Comparison of ENCODE assay signal across 12 mouse cellular contexts in genomic region chr1:132261058-132261457, GRCm38 (mm10). TPM values are rescaled to one million over a fixed set of nuclear protein-coding genes. Genes with fewer than 3 reads are reported as not detected.
DNase-seq lines count a peak whose midpoint lies in the region; ATAC-seq and TF ChIP-seq lines count a peak whose summit lies in the region.
"Had no signal": no experiment of that assay in that cellular context is flagged by ENCODE, and none has a peak within 500 bp of the region (broad histone marks: within the 10 kb centered on the region; RNA-seq: fewer than 3 reads in every experiment).

No protein-coding gene starts in this region.

- peak; percentile 6; the same call in 1 of the 2 replicates for TF ChIP-seq CTCF in bone marrow, adult 2 months (IDR thresholded peaks at IDR 0.05; ENCODE audit: control insufficient read depth, insufficient read depth, low read length)

- WGBS in limb, embryonic 11.5 days, result 73% methylated on average over 5 of the region's 5 CpGs
- 71% methylated on average over 5 of the region's 5 CpGs for WGBS in limb, embryonic 10.5 days
- 58% methylated on average over 5 of the region's 5 CpGs for WGBS in bone marrow, adult 2 months
- WGBS in neural tube, embryonic 15.5 days, result 78% methylated on average over 5 of the region's 5 CpGs

- H3K27me3 ChIP-seq in limb, embryonic 11.5 days (ENCODE audit: control insufficient read depth, insufficient read depth, low read length), result no peaks in the 10 kb centered on the region
- H3K27me3 ChIP-seq in limb, embryonic 10.5 days (ENCODE audit: low read depth, poor library complexity, severe bottlenecking), result no peaks in the 10 kb centered on the region
- no peaks in the 10 kb centered on the region for H3K27me3 ChIP-seq in neural tube, embryonic 15.5 days (replicated peaks)
- H3K27me3 ChIP-seq: embryonic facial prominence, embryonic 15.5 days; intestine, embryonic 15.5 days; limb, embryonic 12.5 days; midbrain, embryonic 15.5 days had no signal

- no peaks in the 10 kb centered on the region for H3K9me3 ChIP-seq in limb, embryonic 11.5 days (ENCODE audit: control insufficient read depth, low read length)
- no peaks in the 10 kb centered on the region for H3K9me3 ChIP-seq in limb, embryonic 10.5 days (replicated peaks)
- no peaks in the 10 kb centered on the region for H3K9me3 ChIP-seq in ES-E14 (ENCODE audit: control insufficient read depth, insufficient read depth, low read depth, low read length)
- no peaks in the 10 kb centered on the region for H3K9me3 ChIP-seq in neural tube, embryonic 15.5 days (replicated peaks)
- H3K9me3 ChIP-seq: embryonic facial prominence, embryonic 15.5 days; intestine, embryonic 15.5 days; limb, embryonic 12.5 days; midbrain, embryonic 15.5 days had no signal

- DNase-seq in limb, embryonic 11.5 days (ENCODE audit: low spot score), result peak; percentile 38
- no peak for DNase-seq in limb, embryonic 10.5 days (ENCODE audit: low spot score)
- DNase-seq in ES-E14 (ENCODE audit: low read depth, low spot score), result peak; percentile 84
- DNase-seq in adrenal gland, postnatal 10 days, result no peak

- no peak overlapping the region for H3K4me2 ChIP-seq in limb, embryonic 11.5 days (ENCODE audit: low read depth, severe bottlenecking)
- no peak overlapping the region for H3K4me2 ChIP-seq in neural tube, embryonic 15.5 days
- H3K4me2 ChIP-seq: embryonic facial prominence, embryonic 15.5 days; intestine, embryonic 15.5 days; limb, embryonic 12.5 days; midbrain, embryonic 15.5 days had no signal

- H3K4me1 ChIP-seq in limb, embryonic 11.5 days (ENCODE audit: control insufficient read depth, insufficient read depth, low read length), result peaks cover 6% of the 10 kb centered on the region; the same call in 1 of the 2 replicates
- H3K4me1 ChIP-seq in limb, embryonic 10.5 days, result peaks cover 11% of the 10 kb centered on the region
- peaks cover 10 to 19% of the 10 kb centered on the region in 2 experiments for H3K4me1 ChIP-seq in ES-E14 (ENCODE audit: control insufficient read depth in 2 of 2, insufficient read depth in 2 of 2, low read length in 2 of 2, poor library complexity in 1 of 2)
- H3K4me1 ChIP-seq in bone marrow, adult 2 months (ENCODE audit: control insufficient read depth, insufficient read depth, low read length), result no peaks in the 10 kb centered on the region
- H3K4me1 ChIP-seq in neural tube, embryonic 15.5 days, result no peaks in the 10 kb centered on the region
- H3K4me1 ChIP-seq: intestine, embryonic 15.5 days; midbrain, embryonic 15.5 days had no signal

- no peak for TF ChIP-seq POLR2A in bone marrow, adult 2 months (IDR thresholded peaks at IDR 0.05; ENCODE audit: borderline replicate concordance, control insufficient read depth, low read depth, low read length)

- H3K9ac ChIP-seq in limb, embryonic 11.5 days (ENCODE audit: low read length), result no peak overlapping the region
- no peak overlapping the region for H3K9ac ChIP-seq in ES-E14 (ENCODE audit: insufficient read depth, low read depth, low read length, poor library complexity, severe bottlenecking)
- H3K9ac ChIP-seq in neural tube, embryonic 15.5 days (replicated peaks), result no peak overlapping the region
- H3K9ac ChIP-seq: embryonic facial prominence, embryonic 15.5 days; intestine, embryonic 15.5 days; limb, embryonic 12.5 days; midbrain, embryonic 15.5 days had no signal

- no peak overlapping the region for H3K27ac ChIP-seq in limb, embryonic 11.5 days (replicated peaks; ENCODE audit: low read depth, low read length)
- H3K27ac ChIP-seq in limb, embryonic 10.5 days, result no peak overlapping the region
- H3K27ac ChIP-seq in ES-E14 (ENCODE audit: insufficient read depth, low read depth, low read length, poor library complexity, severe bottlenecking), result no peak overlapping the region
- H3K27ac ChIP-seq in bone marrow, adult 2 months (ENCODE audit: control insufficient read depth, insufficient read depth, low read depth, low read length, poor library complexity), result no peak overlapping the region; the same call in 1 of the 2 replicates
- H3K27ac ChIP-seq in neural tube, embryonic 15.5 days (replicated peaks), result no peak overlapping the region
- H3K27ac ChIP-seq: embryonic facial prominence, embryonic 15.5 days; intestine, embryonic 15.5 days; limb, embryonic 12.5 days; midbrain, embryonic 15.5 days had no signal

- H3K36me3 ChIP-seq in limb, embryonic 11.5 days (ENCODE audit: control insufficient read depth, insufficient read depth, low read length), result no peaks in the 10 kb centered on the region
- H3K36me3 ChIP-seq in limb, embryonic 10.5 days, result no peaks in the 10 kb centered on the region
- no peaks in the 10 kb centered on the region for H3K36me3 ChIP-seq in ES-E14 (ENCODE audit: control insufficient read depth, insufficient read depth, low read length, poor library complexity, severe bottlenecking)
- peaks cover 10% of the 10 kb centered on the region for H3K36me3 ChIP-seq in neural tube, embryonic 15.5 days
- H3K36me3 ChIP-seq: embryonic facial prominence, embryonic 15.5 days; intestine, embryonic 15.5 days; limb, embryonic 12.5 days; midbrain, embryonic 15.5 days had no signal

- no peak overlapping the region for H3K4me3 ChIP-seq in limb, embryonic 11.5 days (ENCODE audit: low read depth, low read length)
- H3K4me3 ChIP-seq in limb, embryonic 10.5 days, result no peak overlapping the region
- no peak overlapping the region for H3K4me3 ChIP-seq in ES-E14 (ENCODE audit: insufficient read depth in 1 of 2, low read depth in 1 of 2, low read length in 2 of 2, poor library complexity in 1 of 2, severe bottlenecking in 1 of 2)
- H3K4me3 ChIP-seq in bone marrow, adult 2 months (replicated peaks; ENCODE audit: control insufficient read depth, low read depth, low read length), result no peak overlapping the region
- no peak overlapping the region for H3K4me3 ChIP-seq in neural tube, embryonic 15.5 days (replicated peaks)
- H3K4me3 ChIP-seq: embryonic facial prominence, embryonic 15.5 days; intestine, embryonic 15.5 days; limb, embryonic 12.5 days; midbrain, embryonic 15.5 days had no signal

- ATAC-seq in limb, embryonic 11.5 days (ENCODE audit: insufficient number of reproducible peaks, low FRiP score, low TSS enrichment, low read depth), result no peak
- ATAC-seq in megakaryocyte progenitor cell, adult 5-6 weeks (replicated peaks; ENCODE audit: poor library complexity), result peak; percentile 70
- no peak for ATAC-seq in neural tube, embryonic 15.5 days (ENCODE audit: low FRiP score)
- ATAC-seq: intestine, embryonic 15.5 days; midbrain, embryonic 15.5 days had no signal

- in situ Hi-C loops in ES-E14 (cut with MboI; ENCODE audit: low sequenced_read_pairs in 2 of 2, unreplicated experiment in 2 of 2), result no loop called here

TF ChIP-seq in ES-E14, 5 proteins besides CTCF, POLR2A, EP300 and RAD21:
- TF ChIP-seq ZC3H11A (IDR thresholded peaks at IDR 0.05; ENCODE audit: borderline replicate concordance, low read depth, low read length), result peak; percentile 39; the same call in 1 of the 2 replicates
- TF ChIP-seq MAFK (IDR thresholded peaks at IDR 0.05; ENCODE audit: insufficient read depth, low read depth, low read length), result no peak

RNA-seq across cellular contexts. Expression of gene Gm10188, which starts 31.5 kb away (rescaled TPM):
- not detected in 2 replicates for polyA plus RNA-seq in limb, embryonic 11.5 days (2014; fragmentation: Nextera tagmentation; extraction: Ambion mirVana)
- not detected in 2 replicates for polyA plus RNA-seq in limb, embryonic 10.5 days (2016; fragmentation: Nextera tagmentation; extraction: Ambion mirVana)
- 0.37 TPM in 1 of 2 replicates, not detected in the other for total RNA-seq in ES-E14 (2012; rRNA removed)
- polyA plus RNA-seq in bone marrow, adult 2 months (2011; ENCODE audit: insufficient read depth, insufficient read length, low replicate concordance, missing spikeins), result not detected in 2 replicates
- total RNA-seq in megakaryocyte progenitor cell, adult 5-6 weeks (2015), result not detected in 2 replicates
- not detected in 2 replicates for total RNA-seq in megakaryocyte progenitor cell, adult 5-6 weeks (2017)
- not detected for total RNA-seq in adrenal gland, postnatal 10 days (2021)
- 0.50 and 0.59 TPM in 2 replicates for polyA plus RNA-seq in neural tube, embryonic 15.5 days (2015; fragmentation: Nextera tagmentation; extraction: Ambion mirVana)
- total RNA-seq: gastrocnemius, postnatal 4 days had no signal
- polyA plus RNA-seq: embryonic facial prominence, embryonic 15.5 days; intestine, embryonic 15.5 days; limb, embryonic 12.5 days had no signal

RNA-seq across cellular contexts. Expression of gene Klhdc8a, which starts 37.4 kb away (rescaled TPM):
- polyA plus RNA-seq in limb, embryonic 11.5 days (2014; fragmentation: Nextera tagmentation; extraction: Ambion mirVana), result 0.07 TPM in 1 of 2 replicates, not detected in the other
- polyA plus RNA-seq in limb, embryonic 10.5 days (2016; fragmentation: Nextera tagmentation; extraction: Ambion mirVana), result not detected in 2 replicates
- 1.2 and 2.8 TPM in 2 replicates for total RNA-seq in ES-E14 (2012; rRNA removed)
- polyA plus RNA-seq in bone marrow, adult 2 months (2011; ENCODE audit: insufficient read depth, insufficient read length, low replicate concordance, missing spikeins), result not detected in 2 replicates
- not detected in 2 replicates for total RNA-seq in megakaryocyte progenitor cell, adult 5-6 weeks (2015)
- not detected in 2 replicates for total RNA-seq in megakaryocyte progenitor cell, adult 5-6 weeks (2017)
- total RNA-seq in adrenal gland, postnatal 10 days (2021), result 10 to 100 TPM; 56.5 to 69.6 TPM
- polyA plus RNA-seq in neural tube, embryonic 15.5 days (2015; fragmentation: Nextera tagmentation; extraction: Ambion mirVana), result 7.5 TPM in 2 replicates

RNA-seq across cellular contexts. Expression of gene Nuak2, which starts 54.9 kb away (rescaled TPM):
- polyA plus RNA-seq in limb, embryonic 11.5 days (2014; fragmentation: Nextera tagmentation; extraction: Ambion mirVana), result 0.56 and 1.2 TPM in 2 replicates
- polyA plus RNA-seq in limb, embryonic 10.5 days (2016; fragmentation: Nextera tagmentation; extraction: Ambion mirVana), result 0.84 and 0.92 TPM in 2 replicates
- total RNA-seq in ES-E14 (2012; rRNA removed), result 7.4 and 8.0 TPM in 2 replicates
- 5.2 and 16.4 TPM in 2 replicates for polyA plus RNA-seq in bone marrow, adult 2 months (2011; ENCODE audit: insufficient read depth, insufficient read length, low replicate concordance, missing spikeins)
- 19.8 and 26.1 TPM in 2 replicates for total RNA-seq in megakaryocyte progenitor cell, adult 5-6 weeks (2015)
- 14.5 and 20.2 TPM in 2 replicates for total RNA-seq in megakaryocyte progenitor cell, adult 5-6 weeks (2017)
- total RNA-seq in adrenal gland, postnatal 10 days (2021), result 1 to 10 TPM; 3.4 to 3.9 TPM
- 6.6 and 7.1 TPM in 2 replicates for polyA plus RNA-seq in neural tube, embryonic 15.5 days (2015; fragmentation: Nextera tagmentation; extraction: Ambion mirVana)

Comparison
In these comparisons a context has a peak if more than half of its experiments do, and no peak if none do; other contexts are left out.
1. DNase-seq: peak in limb, embryonic 11.5 days (single experiment) and ES-E14 (single experiment); none in limb, embryonic 10.5 days (single experiment) and adrenal gland, postnatal 10 days (single experiment).